Mouse (Mus musculus) cerebellum, adult 11-12 months (tissue): ENCODE measurements around the gene Crybg1.
A peak's percentile ranks its signal among the peaks of the same experiment; 100 is the strongest.
"Not testable (repeated sequence)": the region's sequence is repeated elsewhere in the genome, so short reads cannot be mapped to it uniquely, and the experiment has no call there.

Experiments
- DNase-seq: peaks from one replicate; pipeline ENCODE4 v3.0.0; 2022

Gene Crybg1

DNA sequence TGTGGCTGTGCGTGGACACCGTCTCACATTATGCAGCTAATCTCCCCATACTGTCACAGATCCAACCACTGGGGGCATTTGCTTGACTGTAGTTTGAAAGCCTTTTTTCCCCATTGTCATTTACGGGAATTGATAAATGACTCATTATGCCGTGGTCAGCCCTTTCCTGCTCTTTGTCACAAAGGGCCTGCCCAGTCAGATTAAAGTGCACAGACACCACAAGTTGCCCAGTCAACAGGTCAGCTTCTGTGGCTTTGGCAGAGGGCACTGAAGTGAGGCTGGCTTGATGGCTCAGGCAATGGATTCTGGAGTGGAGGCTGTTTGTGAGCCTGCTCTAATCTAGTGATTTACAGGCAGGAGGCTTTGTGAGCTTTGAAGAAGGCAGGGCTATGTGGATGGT lies 204.9 kb downstream of the Crybg1 start:
- no peak for DNase-seq

DNA sequence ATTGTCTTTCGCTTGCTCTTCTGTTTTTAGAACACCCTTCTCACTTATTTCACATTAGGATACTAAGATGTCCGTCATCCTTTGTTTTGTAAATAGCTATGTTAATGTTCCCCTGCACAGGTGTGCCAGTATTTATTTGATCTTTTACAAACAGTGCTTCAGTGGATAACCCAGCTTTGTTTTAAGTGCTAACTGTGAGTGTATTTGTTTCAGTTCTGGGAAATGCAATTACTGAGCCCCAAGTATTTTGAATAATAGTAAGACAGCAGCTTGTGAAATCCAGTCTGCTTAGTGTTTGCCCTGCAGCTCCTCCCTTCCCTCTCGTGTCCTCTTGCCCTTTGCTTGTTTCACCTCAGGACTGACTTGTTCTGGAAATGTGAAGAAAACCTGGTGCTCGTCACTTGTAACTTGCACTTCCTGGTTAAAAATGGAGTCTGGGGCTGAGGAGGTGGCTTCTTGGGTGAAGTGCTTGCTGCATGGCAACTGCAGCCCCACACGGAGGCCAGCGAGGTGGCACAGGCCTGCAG lies 209.5 kb downstream of the Crybg1 start:
- no peak for DNase-seq

DNA sequence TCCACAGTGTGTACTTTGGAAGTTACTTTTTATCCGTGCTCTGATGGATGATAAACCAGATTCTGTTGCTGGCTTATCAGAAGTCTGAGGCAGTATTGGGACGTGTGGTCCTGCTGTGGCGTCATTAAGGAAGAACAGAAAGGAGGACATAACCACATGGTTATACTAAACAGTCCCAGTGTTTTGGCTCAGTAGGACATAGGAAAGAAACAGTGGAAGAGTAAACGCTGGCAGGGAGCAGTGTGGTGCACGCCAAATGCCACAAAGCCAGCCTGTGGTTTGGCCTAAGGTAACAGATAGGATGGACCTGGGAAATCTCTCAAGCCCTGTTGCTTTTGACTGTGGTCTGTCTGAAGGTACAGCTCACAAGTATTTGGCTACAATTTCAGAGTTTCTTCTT lies 220.1 kb downstream of the Crybg1 start:
- peak; percentile 22 for DNase-seq

DNA sequence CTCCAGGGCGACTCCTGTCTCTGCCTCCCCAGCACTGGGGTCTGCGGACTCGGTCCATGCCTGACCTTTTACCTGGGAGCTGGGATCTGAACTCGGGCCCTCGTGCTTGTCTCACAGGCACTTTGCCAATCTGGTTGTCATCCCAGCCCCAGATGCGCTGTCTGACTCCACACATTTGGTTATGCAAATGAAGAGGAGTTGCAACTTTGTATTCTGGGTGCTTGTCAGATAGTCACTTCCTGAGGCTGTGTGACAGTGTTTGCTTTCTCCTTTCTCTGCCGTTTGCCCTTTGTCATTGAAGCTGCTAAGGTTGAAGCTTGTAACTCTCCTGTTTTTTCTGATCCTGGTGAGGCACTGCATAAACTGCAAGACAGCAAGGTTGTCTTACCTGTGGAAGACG lies 220.9 kb downstream of the Crybg1 start:
- no peak for DNase-seq

DNA sequence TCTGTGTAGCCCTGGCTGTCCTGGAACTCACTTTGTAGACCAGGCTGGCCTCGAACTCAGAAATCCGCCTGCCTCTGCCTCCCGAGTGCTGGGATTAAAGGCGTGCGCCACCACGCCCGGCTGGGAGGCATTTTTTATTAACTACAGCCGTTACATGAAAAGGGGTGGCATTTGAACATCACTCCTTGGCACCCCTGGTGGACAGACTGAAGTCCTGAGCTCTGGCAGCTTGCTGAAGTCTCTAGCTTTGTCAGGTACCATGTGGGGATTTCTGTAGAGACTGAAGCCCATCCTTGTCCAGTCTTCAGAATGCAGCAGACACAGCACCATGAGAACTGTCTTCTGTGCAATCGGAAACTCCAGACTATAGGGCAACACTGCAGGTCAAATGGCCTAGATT lies 222.9 kb downstream of the Crybg1 start:
- not testable (repeated sequence) for DNase-seq

DNA sequence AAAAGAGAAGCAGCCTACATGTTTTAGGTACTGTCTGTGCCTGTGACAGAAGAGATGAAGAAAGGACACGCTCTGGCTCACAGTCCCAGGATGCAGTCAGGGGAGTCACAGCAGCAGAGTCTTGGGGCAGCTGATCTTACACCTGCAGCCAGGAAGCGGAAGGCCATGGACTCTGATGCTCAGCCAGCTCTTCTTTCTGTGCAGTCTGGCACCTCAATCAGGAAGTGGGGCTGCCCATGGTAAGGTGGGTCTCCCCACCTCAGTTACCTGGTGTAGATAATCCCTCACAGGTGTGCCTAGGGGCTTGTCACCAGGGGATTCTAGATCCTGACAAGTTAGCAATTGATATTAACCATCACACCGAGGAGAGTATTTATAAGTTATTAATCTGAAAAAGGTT lies 225.6 kb downstream of the Crybg1 start:
- DNase-seq, result no peak

DNA sequence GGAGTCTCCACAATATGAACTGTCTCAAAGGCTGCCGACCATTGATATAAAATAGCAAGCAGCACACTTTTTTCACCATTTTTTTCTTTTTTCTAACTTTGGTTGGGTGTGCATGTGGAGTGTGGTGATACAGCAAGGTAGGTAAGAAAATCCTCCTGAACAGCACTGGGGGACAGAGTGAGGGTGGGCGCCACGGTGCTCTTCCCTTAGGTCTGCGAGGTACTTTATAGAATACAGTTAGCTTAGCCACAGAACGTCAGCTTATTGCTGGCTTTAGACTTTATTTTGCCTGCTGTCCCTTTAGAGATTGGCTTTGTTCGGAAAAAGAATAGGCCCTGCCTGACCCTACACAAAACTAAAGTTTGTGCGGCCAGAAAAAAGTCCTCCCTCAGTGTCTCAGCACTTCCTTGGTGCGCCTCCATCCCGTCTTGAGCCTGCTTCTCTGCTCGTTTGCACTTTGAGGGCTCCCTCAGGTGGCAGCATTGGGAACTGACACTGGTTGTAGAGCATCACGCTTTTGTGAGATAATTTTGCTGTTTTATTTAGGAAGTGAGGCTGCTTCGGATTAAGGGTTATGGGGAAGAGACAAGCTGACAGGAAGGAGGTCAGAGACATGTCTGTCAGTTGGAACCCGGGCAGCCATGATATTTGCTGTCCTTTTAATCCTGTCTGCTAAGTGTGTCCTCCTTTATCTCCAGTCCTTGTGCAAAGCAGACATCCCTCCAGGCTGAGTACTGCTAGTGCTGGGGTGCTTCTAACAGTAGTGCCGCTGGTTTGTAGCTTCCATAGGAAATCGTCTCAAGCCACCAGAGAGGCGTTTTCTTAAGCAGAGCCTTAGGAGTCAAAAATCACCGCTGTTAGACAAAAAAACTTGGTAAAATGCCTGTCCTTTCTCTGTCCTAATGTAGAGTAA lies 229.7 kb downstream of the Crybg1 start:
- peak; percentile 21 for DNase-seq

DNA sequence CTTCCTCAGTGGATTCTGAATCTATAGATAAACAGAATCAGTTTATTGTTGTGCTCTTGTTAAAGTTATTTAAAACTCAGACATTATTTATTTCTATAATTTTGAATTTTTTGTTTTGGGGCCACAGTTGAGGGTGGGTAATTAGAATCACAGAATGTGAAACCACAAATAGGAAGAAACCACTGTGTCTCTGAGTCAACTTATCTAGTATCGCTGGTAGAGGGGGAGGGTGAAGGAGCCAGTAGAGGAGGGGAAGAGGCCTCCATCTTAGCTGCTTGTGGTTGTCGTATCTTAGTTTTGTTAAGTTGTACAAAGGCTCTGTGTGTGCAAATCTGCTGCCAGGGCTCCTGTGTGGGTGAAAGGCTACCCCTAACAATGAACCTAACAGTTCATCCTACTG lies 231.9 kb downstream of the Crybg1 start:
- DNase-seq, result no peak

DNA sequence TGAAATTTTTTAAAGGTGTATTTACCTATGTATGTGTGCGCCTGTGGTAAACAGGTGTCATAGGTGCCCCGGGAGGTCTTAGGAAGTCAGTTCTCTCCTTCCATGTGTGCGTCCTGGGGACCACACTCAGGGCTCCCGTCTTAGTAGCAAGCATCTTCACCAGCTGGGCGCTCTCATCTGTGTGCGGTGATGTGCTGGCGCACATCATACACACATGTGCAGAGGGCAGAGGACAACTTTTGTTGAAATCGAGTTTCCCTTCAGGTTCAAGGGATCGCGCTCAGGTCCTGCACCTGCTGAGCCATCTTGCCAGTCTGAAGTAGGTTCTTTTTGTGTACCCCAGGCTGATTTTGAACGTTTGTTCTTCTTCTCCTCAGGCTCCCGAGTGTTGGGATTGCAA lies 232.5 kb downstream of the Crybg1 start:
- DNase-seq, result no peak

DNA sequence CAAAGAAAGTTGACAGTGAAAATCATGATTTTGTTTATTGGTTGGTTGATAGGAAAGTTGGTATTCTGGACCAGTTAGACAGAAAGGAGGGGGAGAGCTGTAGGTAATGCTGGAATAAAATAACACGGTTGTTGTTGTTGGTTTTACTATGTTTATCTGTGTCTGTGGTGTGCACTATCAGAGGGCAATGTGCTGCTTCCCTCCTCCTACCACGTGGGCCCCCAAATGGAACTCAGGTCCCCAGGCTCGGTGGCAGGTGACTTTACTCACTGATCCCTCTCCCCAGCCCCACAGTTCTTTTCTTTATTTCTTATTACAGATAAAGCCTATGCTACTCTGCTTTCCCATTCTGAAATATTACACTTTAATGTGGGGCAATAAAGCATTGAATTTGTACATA lies 236.4 kb downstream of the Crybg1 start:
- DNase-seq, result no peak

DNA sequence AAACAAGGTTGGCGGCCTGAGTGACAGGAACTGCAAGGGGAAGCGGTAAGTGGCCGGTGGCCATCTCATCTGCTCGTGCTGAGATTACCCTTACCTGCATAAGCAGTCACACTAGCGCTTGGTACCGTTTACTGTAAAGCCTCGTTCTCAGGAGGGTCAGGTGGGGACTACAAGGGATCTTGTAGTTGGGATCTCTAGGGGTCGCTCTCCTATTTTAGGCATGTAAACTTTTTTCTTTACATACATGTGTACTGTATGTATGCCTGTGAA lies 237.8 kb downstream of the Crybg1 start:
- no peak for DNase-seq

DNA sequence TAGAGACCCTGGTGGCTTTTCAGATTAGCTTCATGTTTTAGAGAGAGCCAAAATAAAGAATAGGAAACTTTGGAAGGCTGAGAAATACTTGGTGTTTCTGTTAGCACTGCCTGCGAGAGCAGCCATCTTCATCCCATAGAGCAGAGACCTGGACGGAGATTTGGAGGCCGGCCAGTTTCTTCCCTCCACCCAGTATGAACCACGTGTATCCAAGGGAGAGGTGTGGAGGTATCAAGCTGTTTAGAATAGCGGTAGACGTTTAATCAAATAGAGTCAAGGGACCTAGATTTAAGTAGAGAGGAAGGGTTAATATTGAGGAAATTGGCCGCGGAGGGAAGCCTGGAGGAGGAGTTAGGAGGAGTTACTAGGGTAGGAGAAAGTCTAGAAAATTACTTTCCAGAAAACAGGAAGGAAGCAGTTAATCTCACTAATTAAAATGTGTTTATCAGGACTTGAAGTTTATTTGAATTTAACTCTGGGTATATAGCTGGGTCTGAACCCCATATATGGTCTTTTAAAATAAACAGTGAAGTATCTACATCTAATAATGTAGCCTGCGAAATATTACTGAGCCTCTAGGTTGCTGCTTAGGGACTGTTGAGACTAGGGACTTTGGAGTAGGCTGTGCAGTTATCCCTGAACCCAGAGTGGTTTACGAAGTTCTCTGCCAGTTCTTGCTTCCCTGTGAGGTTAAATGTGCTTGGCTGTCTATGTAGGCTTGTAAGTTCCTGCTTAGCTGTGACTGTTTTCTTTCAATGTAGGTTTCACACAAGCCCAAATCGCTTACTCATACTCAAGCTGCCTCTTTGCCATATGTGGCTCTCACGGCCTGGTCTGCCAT lies 238.4 kb downstream of the Crybg1 start:
- DNase-seq, result no peak

DNA sequence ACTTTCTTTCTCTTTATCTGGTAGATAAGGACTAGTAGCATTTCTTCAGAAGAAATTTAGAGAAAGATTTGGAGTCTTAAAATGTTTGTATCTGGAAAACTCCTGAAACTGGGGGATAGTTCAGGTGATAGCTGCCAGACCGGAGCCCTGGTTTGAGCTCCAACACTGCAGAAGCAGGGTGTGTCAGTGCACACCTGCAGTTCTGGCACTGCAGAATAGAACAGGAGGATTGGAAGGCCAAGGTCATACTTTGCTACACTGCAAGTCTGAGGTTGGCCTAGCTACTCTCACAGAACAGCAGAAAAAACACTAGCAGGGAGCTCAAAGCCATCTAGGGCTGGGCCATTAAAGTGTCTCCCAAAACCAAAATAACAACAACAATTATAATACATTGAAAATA lies 244.1 kb downstream of the Crybg1 start:
- DNase-seq, result no peak

DNA sequence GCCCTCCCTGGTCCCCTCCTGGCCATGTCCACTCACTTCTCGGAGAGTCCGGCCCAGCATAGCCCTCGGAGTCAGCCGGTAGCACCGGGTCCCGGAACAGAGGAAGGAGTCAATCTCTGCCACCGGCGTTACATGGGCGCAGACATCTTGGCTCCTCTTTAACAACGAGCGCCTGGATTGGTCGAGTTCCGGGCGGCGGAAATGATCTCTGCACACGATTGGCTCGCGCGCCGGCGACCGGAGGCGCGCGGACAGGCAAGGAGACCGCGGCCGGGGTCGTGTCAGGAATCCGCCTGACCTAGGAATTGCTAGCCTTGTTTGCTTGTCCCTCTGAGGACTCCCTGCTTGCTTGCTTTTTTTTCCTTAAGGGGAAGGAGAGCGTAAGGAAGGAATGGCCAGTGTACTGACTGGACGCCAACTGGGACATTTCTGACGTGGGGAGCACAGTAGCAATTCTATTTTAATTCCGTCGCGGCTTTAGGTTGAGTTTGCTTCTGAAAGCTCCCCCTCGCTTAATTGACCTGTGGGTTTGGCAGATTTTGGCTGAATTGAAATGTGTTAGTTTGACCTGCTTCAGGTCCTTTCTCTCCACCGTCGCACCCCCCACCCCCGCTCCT lies 247.0 kb downstream of the Crybg1 start, which contains the start of the genes Qrsl1 and Rtn4ip1:
Gene Qrsl1, minus strand, starts transcription at position 168 of the 617 bp plus-strand sequence.
Gene Rtn4ip1, plus strand, starts transcription at position 230 of the 617 bp plus-strand sequence.
- DNase-seq, result peak; percentile 93

DNA sequence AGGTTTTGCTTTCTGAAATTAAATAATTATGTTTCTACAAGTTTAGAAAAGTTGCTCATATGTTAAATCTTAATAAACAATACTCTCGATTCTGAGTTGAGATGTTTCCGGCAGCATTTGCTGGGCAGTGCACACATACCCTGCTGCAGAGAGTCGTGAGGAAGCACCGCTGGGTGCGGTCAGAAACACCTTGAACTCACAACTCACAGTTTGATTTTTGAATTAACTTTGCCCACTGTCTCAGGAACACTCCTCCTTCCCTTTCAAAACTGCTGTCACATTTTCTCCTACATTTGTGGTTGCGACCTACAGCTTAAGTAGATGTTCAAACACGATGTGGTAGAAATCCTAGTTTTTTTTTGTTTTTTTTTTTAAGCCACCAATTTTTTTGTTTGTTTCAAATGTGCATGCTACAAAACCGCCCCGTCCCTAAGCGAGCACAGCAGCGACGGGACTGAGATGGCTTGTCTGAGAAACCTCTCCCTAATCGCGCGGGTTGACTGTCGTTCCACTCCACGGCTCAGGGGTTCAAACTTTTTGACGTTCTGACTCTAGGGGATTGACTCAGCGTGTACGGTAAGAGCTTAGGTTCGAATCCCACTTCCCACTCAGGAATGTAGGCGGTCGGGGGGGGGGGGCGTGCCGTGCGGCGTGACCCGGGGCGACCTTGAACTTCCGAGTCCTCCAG lies 247.6 kb downstream of the Crybg1 start:
- no peak for DNase-seq
